Mouse (Mus musculus): ENCODE results near the gene Pde2a.

DNA sequence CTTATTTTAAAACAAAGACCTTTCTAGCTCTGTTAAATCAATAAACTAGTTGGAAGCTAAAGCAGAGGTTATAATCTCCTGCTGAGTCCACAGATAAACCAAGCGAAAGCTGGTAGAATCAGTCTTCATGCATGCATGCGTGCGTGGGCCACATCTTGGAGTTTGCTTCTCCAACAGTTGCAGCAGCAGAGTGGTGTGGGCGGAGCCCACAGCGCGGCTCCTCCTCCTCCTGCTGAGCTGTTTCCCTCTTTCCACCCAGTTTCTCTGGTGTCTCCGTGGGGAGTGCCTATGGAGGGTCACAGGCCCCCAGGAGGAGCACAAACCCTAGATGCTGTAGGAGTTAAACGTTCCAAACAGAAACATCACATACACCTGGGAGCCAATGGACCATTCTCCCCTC is 116.0 kb downstream of the Pde2a start:
- TF ChIP-seq CTCF (IDR thresholded peaks at IDR 0.05; ENCODE audit: low read depth) (no peak), EP300 (IDR thresholded peaks at IDR 0.05; ENCODE audit: low read depth) (no peak)
